Mouse (Mus musculus) heart, embryonic 11.5 days (tissue): ENCODE measurements around the gene Khdc1b. TPM values are rescaled to one million over a fixed set of nuclear protein-coding genes. Genes with fewer than 3 reads are reported as not detected.
"Not testable (repeated sequence)": the region's sequence is repeated elsewhere in the genome, so short reads cannot be mapped to it uniquely, and the experiment has no call there.

Experiments
- ATAC-seq: fragments of 200-750 bp; cut with Nextera tagmentation; replicated peaks from 2 replicates; pipeline ENCODE4 v1.8.0; 2017; ENCODE audit warnings: moderate library complexity; ENCODE audit not compliant: insufficient number of reproducible peaks, low FRiP score, low TSS enrichment
- H3K27ac ChIP-seq: fragments of 300-500 bp; sonication (generic); 2 replicates; pipeline ENCODE4 v1.5.1; 2014; ENCODE audit warnings: mild to moderate bottlenecking, low read depth, low read length
- H3K27me3 ChIP-seq: fragments of 300-500 bp; sonication (generic); 2 replicates; pipeline ENCODE4 v1.6.1; 2014; ENCODE audit warnings: mild to moderate bottlenecking, low read length, mixed read lengths; ENCODE audit not compliant: control insufficient read depth, insufficient read depth
- H3K36me3 ChIP-seq: fragments of 300-500 bp; sonication (generic); 2 replicates; pipeline ENCODE4 v1.6.1; 2014; ENCODE audit warnings: mild to moderate bottlenecking, low read length, moderate library complexity, mixed read lengths; ENCODE audit not compliant: control insufficient read depth, insufficient read depth
- H3K4me1 ChIP-seq: fragments of 300-500 bp; sonication (generic); 2 replicates; pipeline ENCODE4 v1.6.1; 2014; ENCODE audit warnings: low read length; ENCODE audit not compliant: control insufficient read depth, insufficient read depth
- H3K4me2 ChIP-seq: fragments of 300-500 bp; sonication (generic); 2 replicates; pipeline ENCODE4 v1.6.1; 2014; ENCODE audit warnings: mild to moderate bottlenecking, moderate library complexity
- H3K4me3 ChIP-seq: fragments of 300-500 bp; sonication (generic); 2 replicates; pipeline ENCODE4 v1.5.1; 2014; ENCODE audit warnings: low read depth, low read length
- H3K9ac ChIP-seq: fragments of 300-500 bp; sonication (generic); 2 replicates; pipeline ENCODE4 v1.6.1; 2014; ENCODE audit warnings: mild to moderate bottlenecking, low read depth, low read length, moderate library complexity
- H3K9me3 ChIP-seq: fragments of 300-500 bp; sonication (generic); replicated peaks from 2 replicates; pipeline ENCODE4 v1.6.1; 2016; ENCODE audit warnings: low read length; ENCODE audit not compliant: control insufficient read depth
- WGBS: fragments of 180-500 bp; shearing (Covaris S2); extraction: QIAGEN DNeasy Blood & Tissue Kit; methylation state at CpG from one replicate; pipeline ENCODE4 v1.1.7; 2014; ENCODE audit not compliant: insufficient replicate concordance; 5-methylcytosine and 5-hydroxymethylcytosine counted together
- polyA plus RNA-seq: library from polyadenylated mRNA; unstranded; fragments of >200 nt; fragmentation: Nextera tagmentation; extraction: Ambion mirVana; gene quantifications from 2 replicates; pipeline ENCODE4 v1.2.1, GENCODE M21; 2014

Khdc1b gene
- polyA plus RNA-seq: 0.15 TPM in 1 of 2 replicates, not detected in the other

DNA sequence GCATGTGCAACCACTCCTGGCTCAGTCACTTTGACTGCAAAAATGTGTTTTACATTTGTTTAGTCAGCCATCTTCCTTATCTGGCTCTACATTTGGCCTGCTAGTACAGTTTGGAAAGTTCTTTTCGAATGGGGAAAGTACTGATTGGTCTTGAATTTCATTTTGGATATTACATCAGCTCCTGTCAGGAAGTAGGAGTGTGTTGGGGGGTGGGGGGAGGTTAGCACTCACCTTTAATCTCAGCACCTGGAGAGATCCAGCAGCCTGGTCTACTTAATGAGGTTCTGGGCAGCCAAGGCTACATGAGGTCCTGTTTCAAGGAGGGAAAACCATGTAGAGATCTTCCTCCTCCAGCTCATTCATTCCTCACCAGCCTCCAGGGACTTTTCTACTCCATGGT is at the start of gene Khdc1b:
Khdc1b (plus strand) TSS at position 301 of the 400 bp plus-strand sequence.
- ATAC-seq: no peak
- H3K4me1 ChIP-seq: no peaks in the 10 kb centered on the region
- H3K9ac ChIP-seq: no peak within 1 kb of the TSS
- 71% methylated on average over 1 of the region's 1 CpGs for WGBS
- H3K4me3 ChIP-seq: no peak within 1 kb of the TSS
- H3K9me3 ChIP-seq: no peaks in the 10 kb centered on the region
- H3K4me2 ChIP-seq: no peak within 1 kb of the TSS
- H3K27ac ChIP-seq: no peak within 1 kb of the TSS
- no peaks in the 10 kb centered on the region for H3K36me3 ChIP-seq
- no peaks in the 10 kb centered on the region for H3K27me3 ChIP-seq

DNA sequence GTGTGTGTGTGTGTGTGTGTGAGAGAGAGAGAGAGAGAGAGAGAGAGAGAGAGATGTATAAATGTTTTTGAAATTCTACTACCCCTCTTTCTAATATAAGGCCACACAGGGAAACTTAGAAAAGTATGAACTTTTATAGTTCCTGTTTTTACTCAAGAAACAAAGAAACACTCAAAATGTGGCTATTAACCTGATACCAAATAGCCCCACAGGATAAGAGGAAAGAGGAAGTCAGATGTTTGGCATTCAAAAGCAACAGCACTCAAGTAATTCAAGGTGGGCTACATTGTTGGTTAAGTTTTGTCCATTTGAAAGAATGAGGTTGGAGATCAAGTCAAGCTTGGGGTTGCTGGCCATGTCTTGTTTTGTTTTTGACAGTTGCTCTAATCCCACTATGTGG is 47.5 kb upstream of the Khdc1b start:
- H3K9ac ChIP-seq: no peak overlapping the region
- no peaks in the 10 kb centered on the region for H3K4me1 ChIP-seq
- 0 out of 2 replicates have a peak, but pooled peaks cover 2% of the 10 kb centered on the region for H3K9me3 ChIP-seq
- no peak overlapping the region for H3K4me3 ChIP-seq
- H3K27me3 ChIP-seq: no peaks in the 10 kb centered on the region
- no peak for ATAC-seq
- no peaks in the 10 kb centered on the region for H3K36me3 ChIP-seq
- H3K4me2 ChIP-seq: no peak overlapping the region
- no peak overlapping the region for H3K27ac ChIP-seq

DNA sequence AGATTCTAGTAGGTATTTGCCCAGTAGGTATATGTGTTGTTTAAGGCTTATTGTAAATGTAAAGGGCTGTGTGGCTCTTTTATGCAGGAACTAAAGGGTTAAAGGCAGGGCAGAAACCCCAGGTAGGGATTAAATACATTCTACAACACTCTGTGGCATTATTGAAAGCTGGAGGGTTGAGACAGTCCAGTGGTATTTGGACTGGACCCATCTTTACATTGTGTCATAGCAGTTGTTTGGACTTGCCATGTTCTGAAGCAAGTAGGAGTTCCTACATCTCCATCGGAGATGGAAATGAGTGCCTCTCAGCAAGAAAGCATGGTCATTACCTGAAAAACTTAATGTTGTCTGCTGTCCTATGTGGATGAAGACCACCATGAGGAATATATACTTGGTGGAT is 42.6 kb upstream of the Khdc1b start:
- H3K4me3 ChIP-seq: no peak overlapping the region
- H3K36me3 ChIP-seq: no peaks in the 10 kb centered on the region
- 88% methylated on average over 1 of the region's 1 CpGs for WGBS
- no peak for ATAC-seq
- H3K27me3 ChIP-seq: no peaks in the 10 kb centered on the region
- H3K9ac ChIP-seq: no peak overlapping the region
- no peak overlapping the region for H3K4me2 ChIP-seq
- H3K4me1 ChIP-seq: no peaks in the 10 kb centered on the region
- H3K9me3 ChIP-seq: 0 out of 2 replicates have a peak, but pooled peaks cover 2% of the 10 kb centered on the region
- H3K27ac ChIP-seq: no peak overlapping the region

DNA sequence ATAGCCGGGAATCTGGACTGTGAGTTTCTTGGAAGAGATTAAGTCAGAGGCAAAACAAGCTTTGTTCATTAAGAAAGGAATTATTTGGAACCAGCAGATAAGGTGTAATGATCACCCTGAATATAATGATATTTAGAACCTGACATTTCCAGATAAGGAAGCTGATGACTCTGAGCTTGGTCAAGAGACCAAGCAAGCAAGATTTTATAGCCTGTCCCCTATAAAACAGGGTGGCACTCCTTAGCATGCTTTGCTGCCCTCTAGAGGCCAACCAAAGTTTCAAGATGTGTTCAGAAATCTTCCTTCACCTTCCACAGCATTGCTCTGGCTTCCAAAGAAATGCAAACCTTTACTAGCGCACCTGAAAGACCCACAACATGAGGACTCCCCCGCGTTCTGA is 39.1 kb upstream of the Khdc1b start:
- Histone ChIP-seq H3K4me2 (no peak overlapping the region), H3K4me3 (no peak overlapping the region), H3K9ac (no peak overlapping the region), H3K27me3 (no peaks in the 10 kb centered on the region), H3K4me1 (no peaks in the 10 kb centered on the region), H3K9me3 (no peaks in the 10 kb centered on the region), H3K27ac (no peak overlapping the region), H3K36me3 (no peaks in the 10 kb centered on the region)
- ATAC-seq: no peak
- WGBS: 59% methylated on average over 4 of the region's 4 CpGs

DNA sequence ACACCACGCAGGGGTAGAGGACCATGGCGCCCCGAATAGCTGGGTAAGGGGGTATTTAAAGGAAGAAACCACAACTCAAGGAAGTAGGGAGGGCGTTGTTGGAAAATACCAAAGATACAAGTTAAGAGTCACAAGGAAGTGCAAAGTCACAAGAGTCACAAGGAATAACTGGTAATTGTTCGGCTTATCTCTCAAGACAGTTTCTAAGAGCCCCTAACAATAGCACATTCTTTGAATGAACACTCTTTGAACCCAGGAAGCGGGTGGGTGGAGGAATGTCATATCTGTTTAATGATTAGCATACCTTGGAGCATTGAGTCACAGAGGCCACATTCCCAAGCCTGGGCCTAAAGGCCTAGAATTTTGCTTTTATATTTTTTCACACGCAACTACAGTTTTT is 38.6 kb upstream of the Khdc1b start:
- not testable (repeated sequence) for H3K27me3 ChIP-seq, H3K9ac ChIP-seq, H3K36me3 ChIP-seq, H3K27ac ChIP-seq, H3K9me3 ChIP-seq, H3K4me2 ChIP-seq, ATAC-seq, H3K4me3 ChIP-seq, H3K4me1 ChIP-seq
- 75% methylated on average over 7 of the region's 7 CpGs for WGBS

DNA sequence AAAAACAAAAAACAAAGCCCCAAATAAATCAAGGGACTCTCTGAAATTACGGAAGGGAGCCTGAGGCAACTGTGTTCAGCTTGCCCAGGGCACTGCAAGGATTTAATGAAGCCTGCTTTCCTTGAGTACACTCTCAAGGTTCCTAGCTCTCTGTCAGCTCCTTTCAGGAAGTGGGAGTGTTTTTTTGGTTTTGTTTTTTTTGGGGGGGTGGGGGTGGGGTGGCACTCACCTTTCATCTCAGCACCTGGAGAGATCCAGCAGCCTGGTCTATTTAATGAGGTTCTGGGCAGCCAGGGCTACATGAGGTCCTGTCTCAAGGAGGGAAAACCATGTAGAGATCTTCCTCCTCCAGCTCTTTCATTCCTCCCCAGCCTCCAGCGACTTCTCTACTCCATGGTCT is 34.0 kb upstream of the Khdc1b start, which contains the start of gene Khdc1a:
Khdc1a (plus strand) TSS at position 301 of the 400 bp plus-strand sequence.
- no peaks in the 10 kb centered on the region for H3K27me3 ChIP-seq
- ATAC-seq: no peak
- H3K4me1 ChIP-seq: no peaks in the 10 kb centered on the region
- H3K4me2 ChIP-seq: no peak within 1 kb of the TSS
- no peak within 1 kb of the TSS for H3K9ac ChIP-seq
- no peak within 1 kb of the TSS for H3K4me3 ChIP-seq
- no peaks in the 10 kb centered on the region for H3K36me3 ChIP-seq
- H3K27ac ChIP-seq: no peak within 1 kb of the TSS
- 66% methylated on average over 2 of the region's 2 CpGs for WGBS
- H3K9me3 ChIP-seq: no peaks in the 10 kb centered on the region

DNA sequence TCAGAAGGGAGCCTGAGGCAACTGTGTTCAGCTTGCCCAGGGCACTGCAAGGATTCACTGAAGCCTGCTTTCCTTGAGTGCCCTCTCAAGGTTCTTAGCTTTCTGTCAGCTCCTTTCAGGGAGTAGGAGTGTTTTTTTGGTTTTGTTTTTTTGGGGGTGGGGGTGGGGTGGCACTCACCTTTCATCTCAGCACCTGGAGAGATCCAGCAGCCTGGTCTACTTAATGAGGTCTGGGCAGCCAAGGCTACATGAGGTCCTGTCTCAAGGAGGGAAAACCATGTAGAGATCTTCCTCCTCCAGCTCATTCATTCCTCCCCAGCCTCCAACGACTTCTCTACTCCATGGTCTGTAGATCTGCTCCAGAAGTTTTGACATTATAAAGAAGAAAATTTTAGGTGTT is 15.3 kb upstream of the Khdc1b start, which contains the start of gene Khdc1c:
Khdc1c (plus strand) TSS at position 301 of the 400 bp plus-strand sequence.
- H3K27me3 ChIP-seq, H3K4me3 ChIP-seq, H3K9ac ChIP-seq, H3K9me3 ChIP-seq, ATAC-seq, H3K36me3 ChIP-seq, H3K4me2 ChIP-seq, H3K4me1 ChIP-seq, H3K27ac ChIP-seq: not testable (repeated sequence)
- WGBS: 61% methylated on average over 1 of the region's 1 CpGs

DNA sequence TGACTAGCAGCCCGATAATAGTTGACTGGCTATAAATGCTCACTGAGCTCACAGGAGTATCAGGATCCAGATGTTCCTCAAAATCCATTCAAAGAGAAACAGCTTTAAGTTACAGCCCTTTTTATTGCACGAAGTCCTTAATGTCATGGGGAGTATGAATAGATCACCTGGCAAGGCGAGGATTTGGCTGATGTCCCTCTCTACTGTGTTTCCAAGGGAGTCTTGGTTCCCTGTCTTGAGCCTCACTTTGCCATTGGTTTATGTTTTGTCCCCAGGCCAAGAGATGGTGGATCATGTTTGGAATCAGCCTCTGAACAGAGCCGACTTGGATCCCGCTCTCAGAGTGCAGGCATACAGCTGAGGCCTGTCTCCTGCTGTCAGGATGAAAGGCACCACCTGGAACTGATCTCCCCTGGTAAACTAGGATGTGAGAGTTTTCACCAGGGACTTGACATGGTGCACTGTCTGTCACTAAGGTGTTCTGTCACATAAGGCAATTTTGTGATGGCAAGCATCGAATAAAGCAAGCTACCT is 7.8 kb downstream of the Khdc1b start:
- ATAC-seq: no peak
- 71% methylated on average over 6 of the region's 6 CpGs for WGBS

DNA sequence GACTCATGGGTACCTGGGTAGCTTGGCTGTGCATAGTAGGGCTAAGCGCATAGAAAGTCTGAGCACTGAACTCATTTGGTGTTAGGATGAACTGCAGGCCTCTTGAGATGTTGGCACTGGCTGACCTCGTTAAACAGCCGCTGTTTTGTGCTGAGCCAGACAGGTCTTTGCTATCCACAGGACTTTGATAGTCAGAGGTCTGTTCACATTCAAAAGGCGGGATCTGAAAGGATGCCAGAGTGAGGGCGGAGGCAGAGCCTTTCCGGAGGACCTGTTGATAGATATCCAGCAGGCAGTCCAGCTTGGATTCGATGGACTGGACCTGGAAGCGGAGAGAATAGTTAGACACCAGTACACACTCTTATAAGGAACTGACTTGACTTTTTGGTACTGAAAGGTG is 19.4 kb downstream of the Khdc1b start:
- no peak for ATAC-seq
- Histone ChIP-seq H3K27ac (no peak overlapping the region), H3K9me3 (no peaks in the 10 kb centered on the region), H3K36me3 (no peaks in the 10 kb centered on the region), H3K4me3 (no peak overlapping the region), H3K4me2 (no peak overlapping the region), H3K9ac (no peak overlapping the region), H3K4me1 (no peaks in the 10 kb centered on the region), H3K27me3 (no peaks in the 10 kb centered on the region)
- 39% methylated on average over 8 of the region's 8 CpGs for WGBS

More for the DNA sequence above, 7.8 kb downstream of the Khdc1b start:
- Histone ChIP-seq H3K4me3 (no peak overlapping the region), H3K36me3 (no peaks in the 10 kb centered on the region), H3K27me3 (no peaks in the 10 kb centered on the region), H3K27ac (no peak overlapping the region), H3K4me2 (no peak overlapping the region), H3K9ac (no peak overlapping the region), H3K4me1 (no peaks in the 10 kb centered on the region), H3K9me3 (no peaks in the 10 kb centered on the region)
